Mouse (Mus musculus): ENCODE measurements around the gene Itpr1. TPM values are rescaled to one million over a fixed set of nuclear protein-coding genes. Genes with fewer than 3 reads are reported as not detected.

Gene Itpr1
- polyA plus RNA-seq, 1 experiment from 2014 or later = 15.7 TPM

DNA sequence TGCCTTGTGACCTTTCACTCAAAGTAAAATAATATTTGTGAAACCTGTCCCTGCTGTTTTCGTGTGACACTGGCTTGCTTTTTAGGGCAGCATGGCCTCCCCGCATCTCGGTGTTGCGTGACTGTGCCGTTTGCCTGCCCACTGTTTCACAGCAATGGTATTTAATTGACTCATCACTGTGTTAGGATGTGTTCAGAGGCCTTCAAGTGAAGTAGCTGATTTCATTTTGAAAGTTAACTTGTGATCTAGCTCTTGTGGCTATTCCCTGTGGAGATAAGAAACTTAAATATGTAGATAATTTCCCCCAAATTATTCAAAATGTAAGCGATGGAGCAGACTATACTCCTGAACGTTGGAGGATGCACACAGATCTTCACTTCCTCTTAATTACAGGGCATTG lies 115.4 kb downstream of the Itpr1 start:
- Histone ChIP-seq H3K27me3 (ENCODE audit: insufficient read depth, low read length) (no peaks in the 10 kb centered on the region), H3K27ac (ENCODE audit: low read depth) (no peak overlapping the region), H3K4me2 (no peak overlapping the region), H3K36me3 (ENCODE audit: insufficient read depth) (no peaks in the 10 kb centered on the region), H3K4me3 (ENCODE audit: low read depth, low read length) (no peak overlapping the region), H3K9me3 (ENCODE audit: low read depth, low read length) (no peaks in the 10 kb centered on the region), H3K9ac (no peak overlapping the region), H3K4me1 (ENCODE audit: insufficient read depth) (no peaks in the 10 kb centered on the region; the same call in 1 of the 2 replicates)
- ATAC-seq (ENCODE audit: insufficient read depth) (no peak), DNase-seq (no peak)
- WGBS = 65% methylated on average over 7 of the region's 7 CpGs
- TF ChIP-seq CTCF (IDR thresholded peaks at IDR 0.05; ENCODE audit: low read depth) = no peak

- TF ChIP-seq CTCF (IDR thresholded peaks at IDR 0.05; ENCODE audit: low read depth) = no peak
- 82% methylated on average over 8 of the region's 8 CpGs for WGBS
- Histone ChIP-seq H3K27ac (ENCODE audit: low read depth) (no peak overlapping the region), H3K9ac (no peak overlapping the region), H3K9me3 (ENCODE audit: low read depth, low read length) (no peaks in the 10 kb centered on the region), H3K4me3 (ENCODE audit: low read depth, low read length) (no peak overlapping the region), H3K4me2 (no peak overlapping the region), H3K4me1 (ENCODE audit: insufficient read depth) (no peaks in the 10 kb centered on the region; the same call in 1 of the 2 replicates), H3K27me3 (ENCODE audit: insufficient read depth, low read length) (no peaks in the 10 kb centered on the region), H3K36me3 (ENCODE audit: insufficient read depth) (no peaks in the 10 kb centered on the region)
- no peak for DNase-seq
- ATAC-seq (ENCODE audit: insufficient read depth) = no peak
These were observed 117.6 kb downstream of the Itpr1 start for GRCm38 (mm10) chr6:108330461-108330860.

DNA sequence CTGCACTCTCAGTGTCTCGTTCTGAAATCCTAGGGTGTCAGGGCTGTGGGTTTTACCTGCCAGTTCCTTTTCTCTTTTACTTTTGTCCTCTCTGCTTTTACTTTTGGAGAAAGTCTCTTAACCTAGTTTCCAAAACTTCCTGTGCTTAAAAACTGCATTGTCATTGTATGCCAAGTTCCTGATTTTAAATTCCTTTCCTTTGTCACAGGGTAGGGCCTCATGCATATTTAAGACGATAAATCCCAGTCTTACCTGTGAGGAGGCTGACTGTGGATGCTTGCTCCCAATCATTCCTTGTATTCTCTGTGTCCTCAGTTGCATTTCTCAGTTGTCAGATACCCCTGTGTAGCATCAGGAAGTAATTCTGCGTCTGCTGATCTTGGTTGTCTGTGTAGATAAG lies 118.4 kb downstream of the Itpr1 start:
- TF ChIP-seq CTCF (IDR thresholded peaks at IDR 0.05; ENCODE audit: low read depth) = no peak
- no peak overlapping the region for H3K27ac ChIP-seq (ENCODE audit: low read depth)
- ATAC-seq (ENCODE audit: insufficient read depth) (no peak), DNase-seq (no peak)
- H3K36me3 ChIP-seq (ENCODE audit: insufficient read depth) = no peaks in the 10 kb centered on the region
- no peaks in the 10 kb centered on the region for H3K27me3 ChIP-seq (ENCODE audit: insufficient read depth, low read length)
- no peak overlapping the region for H3K4me3 ChIP-seq (ENCODE audit: low read depth, low read length)
- WGBS = 68% methylated on average over 3 of the region's 3 CpGs
- H3K4me1 ChIP-seq (ENCODE audit: insufficient read depth) = no peaks in the 10 kb centered on the region; the same call in 1 of the 2 replicates
- no peak overlapping the region for H3K9ac ChIP-seq
- no peak overlapping the region for H3K4me2 ChIP-seq
- no peaks in the 10 kb centered on the region for H3K9me3 ChIP-seq (ENCODE audit: low read depth, low read length)

DNA sequence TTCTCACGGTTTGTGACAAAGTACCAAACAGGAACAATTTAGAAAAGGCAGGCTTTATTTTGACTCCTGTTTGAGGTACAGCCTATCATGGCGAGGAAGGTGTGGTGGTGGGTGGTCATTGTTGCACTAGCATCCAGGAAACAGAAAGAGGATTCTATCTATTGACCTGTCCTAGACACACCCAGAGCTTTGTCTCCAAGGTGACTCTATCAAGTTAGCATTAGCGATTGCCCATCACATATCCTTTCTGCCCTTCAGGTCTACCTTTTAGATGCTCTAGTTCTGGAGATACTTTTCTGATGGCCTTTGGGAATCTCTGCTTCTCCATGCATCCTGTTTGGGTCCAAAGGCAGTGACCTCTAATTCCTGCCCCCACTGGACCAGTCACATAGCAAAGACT lies 121.2 kb downstream of the Itpr1 start:
- H3K4me1 ChIP-seq (ENCODE audit: insufficient read depth) = no peaks in the 10 kb centered on the region
- no peak overlapping the region for H3K4me2 ChIP-seq
- WGBS = 84% methylated on average over 3 of the region's 3 CpGs
- no peak overlapping the region for H3K4me3 ChIP-seq (ENCODE audit: low read depth, low read length)
- no peak for ATAC-seq (ENCODE audit: insufficient read depth)
- no peaks in the 10 kb centered on the region for H3K36me3 ChIP-seq (ENCODE audit: insufficient read depth)
- no peaks in the 10 kb centered on the region for H3K27me3 ChIP-seq (ENCODE audit: insufficient read depth, low read length)
- H3K9me3 ChIP-seq (ENCODE audit: low read depth, low read length) = no peaks in the 10 kb centered on the region
- no peak for DNase-seq
- no peak for TF ChIP-seq CTCF (IDR thresholded peaks at IDR 0.05; ENCODE audit: low read depth)
- no peak overlapping the region for H3K9ac ChIP-seq
- H3K27ac ChIP-seq (ENCODE audit: low read depth) = no peak overlapping the region

- Histone ChIP-seq H3K4me1 (ENCODE audit: insufficient read depth) (no peaks in the 10 kb centered on the region), H3K4me3 (ENCODE audit: low read depth, low read length) (no peak overlapping the region), H3K9me3 (ENCODE audit: low read depth, low read length) (no peaks in the 10 kb centered on the region), H3K36me3 (ENCODE audit: insufficient read depth) (no peaks in the 10 kb centered on the region), H3K9ac (no peak overlapping the region), H3K27me3 (ENCODE audit: insufficient read depth, low read length) (no peaks in the 10 kb centered on the region), H3K27ac (ENCODE audit: low read depth) (no peak overlapping the region), H3K4me2 (no peak overlapping the region)
- TF ChIP-seq CTCF (IDR thresholded peaks at IDR 0.05; ENCODE audit: low read depth) = no peak
- ATAC-seq (ENCODE audit: insufficient read depth) (no peak), DNase-seq (no peak)
These were observed 122.4 kb downstream of the Itpr1 start for GRCm38 (mm10) chr6:108335202-108335823.

DNA sequence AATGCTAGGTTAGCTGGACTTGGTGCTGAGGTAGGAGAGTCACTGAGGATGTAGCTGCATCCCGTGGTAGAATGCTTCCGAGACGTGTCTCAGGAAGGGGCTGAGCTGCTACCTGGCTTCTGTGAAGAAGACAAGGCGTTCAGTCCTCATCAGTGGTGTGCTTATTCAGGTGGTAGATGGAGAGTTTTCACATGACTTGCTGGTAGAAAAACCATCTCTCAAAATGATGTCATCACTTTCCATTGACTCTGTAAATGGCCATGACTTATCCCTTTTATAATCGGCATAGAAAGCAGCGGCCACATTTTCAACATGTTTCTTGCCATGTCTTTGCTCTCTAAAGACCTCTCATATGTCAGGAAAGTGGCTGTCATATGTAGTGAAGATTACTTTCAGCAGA lies 123.6 kb downstream of the Itpr1 start:
- no peak overlapping the region for H3K27ac ChIP-seq (ENCODE audit: low read depth)
- no peaks in the 10 kb centered on the region for H3K27me3 ChIP-seq (ENCODE audit: insufficient read depth, low read length)
- H3K9me3 ChIP-seq (ENCODE audit: low read depth, low read length) = no peaks in the 10 kb centered on the region
- DNase-seq (no peak), ATAC-seq (ENCODE audit: insufficient read depth) (no peak)
- 84% methylated on average over 6 of the region's 6 CpGs for WGBS
- no peaks in the 10 kb centered on the region for H3K36me3 ChIP-seq (ENCODE audit: insufficient read depth)
- no peak overlapping the region for H3K4me3 ChIP-seq (ENCODE audit: low read depth, low read length)
- H3K9ac ChIP-seq = no peak overlapping the region
- H3K4me1 ChIP-seq (ENCODE audit: insufficient read depth) = no peaks in the 10 kb centered on the region
- no peak overlapping the region for H3K4me2 ChIP-seq
- TF ChIP-seq CTCF (IDR thresholded peaks at IDR 0.05; ENCODE audit: low read depth) = no peak

DNA sequence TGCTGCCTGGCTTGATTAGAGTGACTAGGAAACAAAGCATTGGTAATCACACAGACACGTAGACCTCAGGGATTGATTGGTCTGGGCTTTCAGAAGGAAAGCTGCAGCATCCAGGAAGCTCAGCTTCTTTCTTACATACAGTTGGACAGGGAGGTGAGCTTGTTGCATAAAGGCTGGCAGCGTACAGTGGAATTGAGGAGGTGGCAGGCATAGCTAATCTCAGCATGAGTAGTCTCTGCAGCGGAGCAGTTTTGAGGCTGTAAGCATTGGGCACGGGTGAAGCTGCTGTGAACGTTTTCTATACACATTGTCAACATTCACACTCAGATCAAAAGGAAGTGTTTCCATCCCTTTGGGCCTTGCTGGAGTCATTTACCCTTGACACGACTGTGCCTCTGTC lies 124.4 kb downstream of the Itpr1 start:
- H3K4me2 ChIP-seq = no peak overlapping the region
- H3K4me1 ChIP-seq (ENCODE audit: insufficient read depth) = no peaks in the 10 kb centered on the region
- DNase-seq = no peak
- TF ChIP-seq CTCF (IDR thresholded peaks at IDR 0.05; ENCODE audit: low read depth) = no peak
- WGBS = 62% methylated on average over 6 of the region's 6 CpGs
- no peak overlapping the region for H3K27ac ChIP-seq (ENCODE audit: low read depth)
- H3K4me3 ChIP-seq (ENCODE audit: low read depth, low read length) = no peak overlapping the region
- H3K36me3 ChIP-seq (ENCODE audit: insufficient read depth) = no peaks in the 10 kb centered on the region
- H3K9me3 ChIP-seq (ENCODE audit: low read depth, low read length) = no peaks in the 10 kb centered on the region
- no peak for ATAC-seq (ENCODE audit: insufficient read depth)
- no peak overlapping the region for H3K9ac ChIP-seq
- H3K27me3 ChIP-seq (ENCODE audit: insufficient read depth, low read length) = no peaks in the 10 kb centered on the region

- no peak overlapping the region for H3K9ac ChIP-seq
- no peaks in the 10 kb centered on the region for H3K27me3 ChIP-seq (ENCODE audit: insufficient read depth, low read length)
- 90% methylated on average over 5 of the region's 5 CpGs for WGBS
- no peak overlapping the region for H3K4me2 ChIP-seq
- no peak for TF ChIP-seq CTCF (IDR thresholded peaks at IDR 0.05; ENCODE audit: low read depth)
- H3K36me3 ChIP-seq (ENCODE audit: insufficient read depth) = no peaks in the 10 kb centered on the region
- DNase-seq (no peak), ATAC-seq (ENCODE audit: insufficient read depth) (no peak)
- H3K9me3 ChIP-seq (ENCODE audit: low read depth, low read length) = no peaks in the 10 kb centered on the region
- no peak overlapping the region for H3K4me3 ChIP-seq (ENCODE audit: low read depth, low read length)
- no peak overlapping the region for H3K27ac ChIP-seq (ENCODE audit: low read depth)
- no peaks in the 10 kb centered on the region for H3K4me1 ChIP-seq (ENCODE audit: insufficient read depth)
These were observed 125.5 kb downstream of the Itpr1 start for GRCm38 (mm10) chr6:108338362-108338761.
